Mouse (Mus musculus) liver, embryonic 14.5 days (tissue): ENCODE measurements around the gene Dus4l. TPM values are rescaled to one million over a fixed set of nuclear protein-coding genes. Genes with fewer than 3 reads are reported as not detected.

Experiments used
- ATAC-seq: fragments of 200-750 bp; cut with Nextera tagmentation; 2 replicates; pipeline ENCODE4 v1.8.0; 2017; ENCODE audit warnings: moderate number of reproducible peaks, mild to moderate bottlenecking, moderate library complexity; ENCODE audit not compliant: insufficient read depth
- DNase-seq, 3 experiments: peaks; one replicate each; pipeline ENCODE4 v3.0.0-alpha.2; 2012 to 2013; ENCODE audit warnings: low read depth in 3 of 3, low spot score in 3 of 3
- H3K27ac ChIP-seq: fragments of 300-500 bp; sonication (generic); 2 replicates; pipeline ENCODE4 v1.5.1; 2014; ENCODE audit warnings: moderate library complexity, mild to moderate bottlenecking, control low read depth, inconsistent platforms
- H3K27me3 ChIP-seq: fragments of 300-500 bp; sonication (generic); 2 replicates; pipeline ENCODE4 v1.6.1; 2014; ENCODE audit warnings: mild to moderate bottlenecking, low read length, moderate library complexity; ENCODE audit not compliant: control insufficient read depth, insufficient read depth
- H3K36me3 ChIP-seq: fragments of 300-500 bp; sonication (generic); replicated peaks from 2 replicates; pipeline ENCODE4 v1.6.1; 2014; ENCODE audit warnings: low read depth; ENCODE audit not compliant: control insufficient read depth, insufficient read depth
- H3K4me1 ChIP-seq, 2 experiments: fragments of 200-500 bp in 1 of 2; fragments of 300-500 bp in 1 of 2; sonication (generic) in 1 of 2; replicated peaks; 2 replicates each; pipeline ENCODE4 v1.6.1; 2012 to 2014; ENCODE audit warnings: antibody characterized with exemption in 1 of 2, inconsistent platforms in 1 of 2, low read length in 1 of 2; ENCODE audit not compliant: control insufficient read depth in 2 of 2, insufficient read depth in 2 of 2
- H3K4me2 ChIP-seq: fragments of 300-500 bp; sonication (generic); 2 replicates; pipeline ENCODE4 v1.6.1; 2014; ENCODE audit warnings: low read depth, mild to moderate bottlenecking, control low read depth, moderate library complexity
- H3K4me3 ChIP-seq, 2 experiments: fragments of 200-500 bp in 1 of 2; fragments of 300-500 bp in 1 of 2; sonication (generic) in 1 of 2; 2 replicates each; pipeline ENCODE4 v1.5.1; 2012 to 2014; ENCODE audit warnings: low read depth in 2 of 2, low read length in 2 of 2, mild to moderate bottlenecking in 2 of 2, control low read depth in 1 of 2, inconsistent platforms in 1 of 2, moderate library complexity in 1 of 2; ENCODE audit not compliant: insufficient read depth in 1 of 2
- H3K9ac ChIP-seq: fragments of 300-500 bp; sonication (generic); replicated peaks from 2 replicates; pipeline ENCODE4 v1.6.1; 2014; ENCODE audit warnings: mild to moderate bottlenecking, control low read depth, moderate library complexity
- H3K9me3 ChIP-seq: fragments of 300-500 bp; sonication (generic); 2 replicates; pipeline ENCODE4 v1.6.1; 2016; ENCODE audit warnings: low read length, mixed read lengths; ENCODE audit not compliant: control insufficient read depth
- CTCF ChIP-seq: IDR thresholded peaks from 2 replicates; pipeline ENCODE4 v1.5.1; 2016; ENCODE audit warnings: antibody characterized with exemption, low read depth, control low read depth
- EP300 ChIP-seq: IDR thresholded peaks from 2 replicates; pipeline ENCODE4 v1.6.1; 2016; ENCODE audit warnings: antibody characterized with exemption, low read depth
- WGBS: fragments of 180-500 bp; shearing (Covaris S2); extraction: QIAGEN DNeasy Blood & Tissue Kit; methylation state at CpG from one replicate; pipeline ENCODE4 v1.1.7; 2014; ENCODE audit not compliant: insufficient replicate concordance; 5-methylcytosine and 5-hydroxymethylcytosine counted together
- polyA plus RNA-seq, 2 experiments: library from polyadenylated mRNA; depleted of rRNA in 1 of 2; stranded (reverse) in 1 of 2; unstranded in 1 of 2; fragments of >200 nt; fragmentation: Nextera tagmentation in 1 of 2; extraction: Ambion mirVana in 1 of 2; gene quantifications; 2 replicates each; pipeline versions ENCODE4 v1.2.1 to v1.2.3; 2012 to 2014

Dus4l gene
- polyA plus RNA-seq, 2 experiments, result 4.9 to 5.1 TPM

DNA sequence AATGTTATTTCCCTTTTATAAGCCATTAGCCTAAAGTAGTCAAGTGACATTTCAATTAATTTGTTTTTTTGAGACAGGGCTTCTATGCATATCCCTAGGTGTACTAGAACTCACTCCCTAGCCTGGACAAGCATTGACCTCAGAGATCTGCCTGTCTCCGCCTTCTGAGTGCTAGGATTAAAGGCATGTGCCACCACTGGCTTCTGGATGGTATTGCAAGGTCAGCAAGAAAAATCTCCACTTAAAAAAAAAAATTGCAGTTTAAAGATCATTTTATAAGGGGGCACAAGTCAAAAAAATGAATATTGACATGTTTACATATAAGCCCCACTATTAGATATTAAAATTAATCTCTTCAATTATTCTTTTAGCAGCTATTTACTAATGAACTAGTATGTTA is 29.6 kb downstream of the Dus4l start:
- no peaks in the 10 kb centered on the region for H3K4me1 ChIP-seq
- H3K4me2 ChIP-seq, result no peak overlapping the region
- DNase-seq, result no peak
- TF ChIP-seq EP300, result no peak
- no peak for TF ChIP-seq CTCF
- peaks cover 3% of the 10 kb centered on the region for H3K36me3 ChIP-seq
- 70% methylated on average over 1 of the region's 1 CpGs for WGBS
- no peak for ATAC-seq
- no peaks in the 10 kb centered on the region for H3K27me3 ChIP-seq
- no peak overlapping the region for H3K4me3 ChIP-seq
- no peaks in the 10 kb centered on the region for H3K9me3 ChIP-seq
- no peak overlapping the region for H3K27ac ChIP-seq
- no peak overlapping the region for H3K9ac ChIP-seq

DNA sequence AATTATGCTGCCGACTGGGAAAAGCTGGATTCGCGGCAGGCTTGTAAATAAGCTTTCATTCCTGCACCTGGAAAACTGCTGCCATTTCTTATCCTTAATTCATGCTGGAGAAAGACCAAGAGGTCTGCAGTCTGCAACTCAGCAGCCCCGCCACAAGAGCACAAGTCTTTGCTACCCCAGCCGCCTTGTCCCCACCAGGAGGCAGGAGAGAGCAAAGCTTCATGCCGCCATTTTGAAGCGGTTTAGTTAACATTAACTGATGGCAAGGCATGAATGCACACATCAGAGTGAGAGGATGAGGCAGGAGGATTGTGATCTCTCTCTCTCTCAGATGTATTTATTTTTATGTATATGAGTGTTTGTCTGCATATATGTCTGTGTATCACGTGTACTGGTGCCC is 34.5 kb downstream of the Dus4l start:
- WGBS, result 84% methylated on average over 8 of the region's 8 CpGs
- Histone ChIP-seq H3K9ac (no peak overlapping the region), H3K36me3 (peaks cover 3% of the 10 kb centered on the region; the same call in 1 of the 2 replicates), H3K27me3 (no peaks in the 10 kb centered on the region), H3K9me3 (no peaks in the 10 kb centered on the region), H3K4me2 (no peak overlapping the region), H3K4me1 (no peaks in the 10 kb centered on the region), H3K27ac (no peak overlapping the region), H3K4me3 (no peak overlapping the region)
- TF ChIP-seq CTCF, result peak; percentile 48
- TF ChIP-seq EP300, result no peak
- ATAC-seq (no peak), DNase-seq (no peak)

DNA sequence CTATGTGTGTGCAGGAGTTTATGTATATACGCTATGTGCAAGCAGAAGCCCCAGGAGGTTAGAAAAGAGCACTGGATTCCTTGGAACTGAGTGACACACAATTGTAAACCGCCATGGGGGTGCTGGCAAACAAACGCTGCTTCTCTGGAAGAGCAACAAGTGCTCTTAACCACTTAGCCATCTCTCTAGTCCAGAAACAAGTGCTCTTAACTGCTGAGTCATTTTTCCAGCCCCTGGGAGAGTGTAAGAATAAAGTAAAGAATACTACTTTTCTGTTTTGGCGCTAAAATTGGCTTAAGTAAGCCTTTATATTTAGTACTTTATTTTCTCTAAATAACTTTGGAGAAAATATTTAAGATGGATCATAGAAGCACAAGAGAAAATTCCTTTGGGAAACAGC is 41.3 kb downstream of the Dus4l start:
- WGBS, result 74% methylated on average over 4 of the region's 4 CpGs

DNA sequence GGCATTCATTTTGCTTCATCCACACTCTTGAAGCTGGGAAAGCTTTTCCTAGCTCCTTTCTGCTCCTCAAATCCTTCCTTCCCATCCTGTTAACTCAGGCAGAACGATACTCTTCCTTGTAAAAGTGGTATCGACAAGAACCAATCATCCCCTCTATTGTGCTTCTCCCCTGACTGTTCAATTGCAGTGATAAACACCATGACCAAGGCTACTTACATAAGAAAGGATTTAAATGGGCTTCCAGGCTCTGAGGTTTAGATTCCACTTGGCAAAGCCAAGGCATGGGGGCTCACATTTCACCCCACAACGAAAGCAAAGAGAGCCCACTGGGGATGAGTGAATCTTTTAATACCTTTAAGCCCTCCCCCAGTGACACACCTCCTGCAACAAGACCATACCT is 46.5 kb downstream of the Dus4l start:
- TF ChIP-seq EP300 (no peak), CTCF (no peak)
- Histone ChIP-seq H3K9ac (no peak overlapping the region), H3K4me2 (no peak overlapping the region), H3K9me3 (no peaks in the 10 kb centered on the region), H3K4me3 (no peak overlapping the region), H3K27ac (no peak overlapping the region), H3K36me3 (no peaks in the 10 kb centered on the region), H3K4me1 (no peaks in the 10 kb centered on the region), H3K27me3 (no peaks in the 10 kb centered on the region)
- ATAC-seq (no peak), DNase-seq (no peak)
- 59% methylated on average over 3 of the region's 3 CpGs for WGBS

More for the DNA sequence above, 41.3 kb downstream of the Dus4l start:
- Histone ChIP-seq H3K9ac (no peak overlapping the region), H3K27ac (no peak overlapping the region), H3K27me3 (no peaks in the 10 kb centered on the region), H3K36me3 (no peaks in the 10 kb centered on the region; the same call in 1 of the 2 replicates), H3K4me1 (no peaks in the 10 kb centered on the region), H3K9me3 (no peaks in the 10 kb centered on the region), H3K4me2 (no peak overlapping the region), H3K4me3 (no peak overlapping the region)
- no peak for ATAC-seq
- no peak for TF ChIP-seq EP300
- no peak for TF ChIP-seq CTCF
- DNase-seq, result no peak

DNA sequence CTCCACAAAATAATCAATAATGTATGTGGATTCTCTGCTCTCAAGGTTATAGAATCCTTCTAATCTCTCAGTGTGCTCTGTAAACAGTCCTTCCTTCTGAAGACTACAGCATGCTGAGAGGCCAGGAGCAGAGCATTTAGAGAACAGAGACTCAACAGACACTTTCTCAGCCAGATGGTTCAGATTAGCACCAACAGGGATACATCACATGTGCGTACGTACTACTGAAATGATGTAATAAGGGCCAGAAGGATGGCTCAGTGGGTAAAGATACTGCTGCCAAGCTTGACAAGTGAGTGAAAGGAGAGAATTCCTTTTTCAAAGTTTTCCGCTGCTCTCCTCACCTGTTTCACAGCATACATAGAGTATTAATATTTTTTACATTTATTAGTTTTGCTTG is 49.7 kb downstream of the Dus4l start:
- no peak for DNase-seq
- no peak for TF ChIP-seq EP300
- TF ChIP-seq CTCF, result no peak
- Histone ChIP-seq H3K27me3 (no peaks in the 10 kb centered on the region), H3K9me3 (no peaks in the 10 kb centered on the region), H3K4me1 (no peaks in the 10 kb centered on the region), H3K36me3 (no peaks in the 10 kb centered on the region), H3K4me3 (no peak overlapping the region), H3K9ac (no peak overlapping the region), H3K27ac (no peak overlapping the region), H3K4me2 (no peak overlapping the region)
- 77% methylated on average over 3 of the region's 3 CpGs for WGBS
- ATAC-seq, result no peak
